Mouse (Mus musculus) liver, embryonic 11.5 days (tissue): Measurements from ENCODE around the gene Sdc4. TPM values are rescaled to one million over a fixed set of nuclear protein-coding genes. Genes with fewer than 3 reads are reported as not detected.

Experiments used
- ATAC-seq: fragments of 200-750 bp; cut with Nextera tagmentation; replicated peaks from 2 replicates; pipeline ENCODE4 v1.8.0; 2017; ENCODE audit warnings: moderate number of reproducible peaks, mild to moderate bottlenecking, moderate TSS enrichment, moderate library complexity; ENCODE audit not compliant: low FRiP score
- DNase-seq: peaks from one replicate; pipeline ENCODE4 v3.0.0-alpha.2; 2017; ENCODE audit warnings: low spot score
- H3K27ac ChIP-seq: fragments of 300-500 bp; sonication (generic); 2 replicates; pipeline ENCODE4 v1.5.1; 2014; ENCODE audit warnings: mild to moderate bottlenecking, low read depth, low read length, control low read depth
- H3K27me3 ChIP-seq: fragments of 300-500 bp; sonication (generic); replicated peaks from 2 replicates; pipeline ENCODE4 v1.6.1; 2014; ENCODE audit warnings: low read length, mixed read lengths; ENCODE audit not compliant: control insufficient read depth, insufficient read depth
- H3K36me3 ChIP-seq: fragments of 300-500 bp; sonication (generic); 2 replicates; pipeline ENCODE4 v1.6.1; 2014; ENCODE audit warnings: mild to moderate bottlenecking, low read length, moderate library complexity, mixed read lengths; ENCODE audit not compliant: control insufficient read depth, insufficient read depth
- H3K4me1 ChIP-seq: fragments of 300-500 bp; sonication (generic); replicated peaks from 2 replicates; pipeline ENCODE4 v1.6.1; 2014; ENCODE audit warnings: low read length, mixed read lengths; ENCODE audit not compliant: control insufficient read depth, insufficient read depth
- H3K4me2 ChIP-seq: fragments of 300-500 bp; sonication (generic); 2 replicates; pipeline ENCODE4 v1.6.1; 2014; ENCODE audit warnings: mild to moderate bottlenecking, control low read depth, moderate library complexity
- H3K4me3 ChIP-seq: fragments of 300-500 bp; sonication (generic); 2 replicates; pipeline ENCODE4 v1.5.1; 2014; ENCODE audit warnings: low read depth, low read length, control low read depth
- H3K9ac ChIP-seq: fragments of 300-500 bp; sonication (generic); 2 replicates; pipeline ENCODE4 v1.6.1; 2014; ENCODE audit warnings: low read depth, low read length, control low read depth
- H3K9me3 ChIP-seq: fragments of 300-500 bp; sonication (generic); 2 replicates; pipeline ENCODE4 v1.6.1; 2016; ENCODE audit warnings: low read length, inconsistent platforms, mixed read lengths; ENCODE audit not compliant: control insufficient read depth
- WGBS: fragments of 180-500 bp; shearing (Covaris S2); extraction: QIAGEN DNeasy Blood & Tissue Kit; methylation state at CpG from one replicate; pipeline ENCODE4 v1.1.7; 2014; 5-methylcytosine and 5-hydroxymethylcytosine counted together
- polyA plus RNA-seq: library from polyadenylated mRNA; unstranded; fragments of >200 nt; fragmentation: Nextera tagmentation; extraction: Ambion mirVana; gene quantifications from 2 replicates; pipeline ENCODE4 v1.2.1, GENCODE M21; 2014

Sdc4 gene
- 38.9 and 39.2 TPM in 2 replicates for polyA plus RNA-seq

DNA sequence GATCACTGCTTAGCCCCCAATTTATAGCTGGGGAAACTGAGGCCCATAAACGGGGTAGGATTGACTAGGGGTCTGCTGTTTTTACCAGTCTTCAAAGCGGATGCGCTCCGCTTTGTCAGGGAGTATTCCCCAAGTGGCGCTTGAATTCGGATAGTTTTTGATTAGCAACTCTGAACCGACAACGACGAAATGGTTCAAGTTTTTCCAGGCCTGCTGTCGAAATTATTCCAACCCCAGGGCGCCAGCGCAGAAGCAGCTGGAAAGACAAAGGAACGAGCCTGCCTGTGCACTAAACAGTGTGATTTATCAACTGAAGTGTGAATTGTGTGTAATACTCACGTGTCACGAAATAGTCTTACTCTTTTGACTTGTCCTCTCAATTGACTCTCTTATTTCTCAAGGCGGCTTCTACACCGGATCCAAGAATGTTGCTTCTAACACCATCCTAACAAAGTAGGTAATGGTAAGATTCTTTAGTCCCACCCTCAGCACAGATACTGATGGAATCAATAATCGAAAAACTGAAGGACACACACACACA lies at the start of gene Sdc4:
Gene Sdc4, minus strand, starts transcription at position 428 of the 541 bp plus-strand sequence.
- WGBS, result 10% methylated on average over 18 of the region's 18 CpGs
- DNase-seq (no peak), ATAC-seq (no peak)
- Histone ChIP-seq H3K27ac (peak within 1 kb of the TSS; percentile 53), H3K27me3 (peaks cover 34% of the 10 kb centered on the region), H3K9ac (peak within 1 kb of the TSS; percentile 64), H3K4me3 (peak within 1 kb of the TSS; percentile 57), H3K4me2 (peak within 1 kb of the TSS; percentile 65), H3K4me1 (peaks cover 5% of the 10 kb centered on the region), H3K36me3 (no peaks in the 10 kb centered on the region), H3K9me3 (no peaks in the 10 kb centered on the region)

DNA sequence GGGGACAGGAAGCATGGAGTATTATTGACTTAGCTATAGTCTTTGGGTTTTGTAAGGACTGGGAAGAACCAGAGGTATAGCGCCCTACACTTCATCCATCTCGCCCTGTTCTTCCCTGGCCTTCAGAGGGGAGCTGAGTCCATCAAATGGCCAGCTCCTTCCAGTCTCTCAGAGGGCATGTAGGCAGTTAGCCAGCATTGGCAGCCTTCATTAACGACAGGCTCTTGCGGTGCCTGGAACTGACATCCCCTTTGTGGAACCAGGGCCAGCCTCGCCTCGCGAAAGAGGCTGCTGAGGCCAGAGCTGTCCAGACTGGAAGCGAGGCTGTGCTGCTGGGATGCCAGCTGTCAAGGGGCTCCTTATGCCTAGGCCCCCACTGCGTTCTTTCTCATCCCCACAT lies 44.1 kb upstream of the Sdc4 start:
- H3K27me3 ChIP-seq, result peaks cover 34% of the 10 kb centered on the region
- no peaks in the 10 kb centered on the region for H3K36me3 ChIP-seq
- no peaks in the 10 kb centered on the region for H3K9me3 ChIP-seq
- peaks cover 10% of the 10 kb centered on the region for H3K4me1 ChIP-seq
- ATAC-seq, result no peak
- no peak for DNase-seq
- H3K4me2 ChIP-seq, result no peak overlapping the region
- H3K9ac ChIP-seq, result no peak overlapping the region
- 60% methylated on average over 9 of the region's 9 CpGs for WGBS
- no peak overlapping the region for H3K4me3 ChIP-seq
- H3K27ac ChIP-seq, result no peak overlapping the region

DNA sequence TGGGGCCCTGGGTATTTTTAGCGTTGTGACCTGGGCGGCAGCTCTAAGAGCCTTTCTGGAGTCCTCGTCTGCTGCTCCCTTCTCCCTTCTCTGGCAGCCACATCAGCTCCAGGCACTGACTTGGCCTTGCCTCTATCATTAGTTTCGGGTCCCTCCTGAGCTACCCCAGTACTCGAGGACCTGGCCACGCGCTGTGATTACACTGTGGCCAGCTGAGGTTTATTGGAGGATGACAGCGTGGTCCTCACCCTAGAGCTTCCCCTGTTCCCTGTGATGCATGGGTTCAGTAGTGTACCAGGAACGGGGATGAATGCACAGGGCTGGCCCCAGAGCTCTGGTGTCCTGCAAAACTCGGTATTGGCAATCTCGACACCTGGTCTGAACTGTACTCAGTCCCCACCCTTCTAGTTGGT lies 43.4 kb upstream of the Sdc4 start:
- Histone ChIP-seq H3K27me3 (peaks cover 34% of the 10 kb centered on the region), H3K36me3 (no peaks in the 10 kb centered on the region), H3K9me3 (no peaks in the 10 kb centered on the region), H3K27ac (no peak overlapping the region), H3K4me2 (peak overlapping the region; percentile 90), H3K4me3 (peak overlapping the region; percentile 71), H3K9ac (no peak overlapping the region; the same call in 1 of the 2 replicates), H3K4me1 (peaks cover 10% of the 10 kb centered on the region)
- no peak; the same call in 1 of the 2 replicates for ATAC-seq
- DNase-seq, result no peak
- 15% methylated on average over 11 of the region's 11 CpGs for WGBS

DNA sequence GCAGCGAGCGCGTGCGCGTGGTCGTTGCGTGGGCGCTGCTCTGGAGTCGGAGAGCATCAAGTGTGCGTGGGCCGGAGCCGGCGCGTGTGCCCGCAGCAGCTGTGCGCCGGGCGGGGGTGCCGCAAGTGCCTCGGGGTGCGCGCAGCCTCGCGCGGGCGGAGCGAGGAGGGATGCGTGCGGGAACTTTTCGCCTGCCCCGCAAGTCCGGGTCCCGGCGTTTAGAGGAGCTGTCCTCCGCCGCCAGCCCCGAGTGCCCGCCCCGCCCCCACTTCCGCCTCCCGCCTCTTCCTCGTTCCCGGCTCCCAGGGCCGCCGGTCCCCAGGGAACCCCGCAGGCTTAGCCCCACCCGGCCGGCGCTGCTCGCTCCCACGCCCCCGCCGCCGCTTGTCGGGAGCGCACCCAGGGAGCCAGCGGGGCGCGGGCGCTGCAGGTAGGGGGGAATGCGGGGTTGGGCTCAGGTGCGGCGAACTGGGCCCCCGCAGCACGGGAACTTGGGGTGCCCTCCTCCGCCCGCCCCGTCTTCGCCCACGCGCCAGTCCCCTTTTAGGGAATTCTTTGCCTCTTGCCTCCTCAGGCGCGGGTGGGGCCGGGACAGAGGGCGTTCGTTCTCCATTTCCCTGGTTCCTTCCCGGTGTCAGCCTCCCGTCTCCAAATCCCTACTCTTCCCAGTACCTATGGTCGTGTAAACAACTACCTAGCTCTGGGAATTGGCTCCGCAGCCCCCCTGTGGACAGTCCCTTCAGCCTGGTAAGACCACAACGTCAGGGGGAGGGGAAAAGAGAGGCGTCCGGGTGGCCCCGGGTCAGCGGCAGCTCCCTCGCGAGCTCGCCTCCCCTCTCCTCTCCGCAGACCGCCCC lies 42.8 kb upstream of the Sdc4 start:
- WGBS, result under 1% methylated on average over 68 of the region's 90 CpGs
- DNase-seq, result peak; percentile 52
- ATAC-seq, result no peak
- no peak overlapping the region for H3K27ac ChIP-seq
- no peaks in the 10 kb centered on the region for H3K9me3 ChIP-seq
- H3K27me3 ChIP-seq, result peaks cover 34% of the 10 kb centered on the region
- H3K4me3 ChIP-seq, result peak overlapping the region; percentile 71
- peaks cover 10% of the 10 kb centered on the region for H3K4me1 ChIP-seq
- H3K9ac ChIP-seq, result peak overlapping the region; percentile 61
- peak overlapping the region; percentile 90 for H3K4me2 ChIP-seq
- no peaks in the 10 kb centered on the region for H3K36me3 ChIP-seq

DNA sequence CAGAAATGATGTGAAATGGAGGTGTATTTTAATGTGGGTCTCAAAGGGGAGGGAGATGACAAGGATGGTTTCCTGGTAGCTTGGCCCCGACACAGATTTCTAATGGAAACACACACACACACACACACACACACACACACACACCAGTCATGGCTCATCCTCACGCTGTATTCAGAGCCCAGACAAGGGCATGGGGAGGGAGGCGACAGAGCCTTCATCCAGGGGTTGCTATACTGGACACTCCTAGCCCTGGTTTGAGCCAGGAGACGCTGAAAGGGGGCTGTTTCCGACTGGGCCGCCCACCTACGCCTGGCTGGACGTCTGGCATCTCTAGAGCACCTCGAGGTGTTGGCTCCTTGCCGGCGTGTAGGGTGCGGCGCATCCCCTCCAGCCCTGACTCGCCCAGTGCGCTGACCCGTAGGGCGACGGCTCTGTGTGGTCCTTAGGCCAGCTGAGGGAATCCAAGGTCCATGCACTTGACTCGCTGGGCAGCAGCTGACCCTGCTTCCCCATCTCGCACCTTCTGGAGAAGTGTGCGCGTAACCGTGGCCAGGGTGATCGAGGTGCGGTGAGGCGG lies 42.1 kb upstream of the Sdc4 start, which contains the start of gene Dbndd2:
Gene Dbndd2, plus strand, starts transcription at position 426 of the 577 bp plus-strand sequence.
- Histone ChIP-seq H3K4me1 (peaks cover 10% of the 10 kb centered on the region), H3K27me3 (peaks cover 34% of the 10 kb centered on the region), H3K4me3 (peak within 1 kb of the TSS; percentile 71), H3K9me3 (no peaks in the 10 kb centered on the region), H3K27ac (no peak within 1 kb of the TSS), H3K4me2 (peak within 1 kb of the TSS; percentile 90), H3K9ac (peak within 1 kb of the TSS; percentile 61), H3K36me3 (no peaks in the 10 kb centered on the region)
- no peak; the same call in 1 of the 2 replicates for ATAC-seq
- peak; percentile 40 for DNase-seq
- 5% methylated on average over 26 of the region's 26 CpGs for WGBS

DNA sequence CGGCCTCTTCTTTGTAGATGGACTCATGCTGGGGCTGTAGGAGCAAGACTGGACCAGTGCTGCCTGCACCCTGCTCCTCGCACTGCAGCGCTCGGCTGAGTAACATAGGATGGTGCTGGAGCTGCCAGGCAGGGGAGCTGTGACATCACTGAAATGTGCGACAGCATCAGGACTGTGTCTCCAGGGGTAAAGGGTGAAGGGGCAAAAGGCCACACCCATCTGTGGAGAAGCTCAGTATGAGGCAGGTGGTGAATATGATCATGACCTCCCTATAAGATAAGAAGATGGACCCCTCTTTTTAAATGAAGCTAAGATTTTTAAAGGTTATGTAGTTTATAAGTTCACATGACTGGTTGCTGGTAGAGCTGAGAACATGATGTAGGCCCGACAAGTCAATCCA lies 29.9 kb upstream of the Sdc4 start, which contains the start of gene Trp53tg5:
Gene Trp53tg5, minus strand, starts transcription at position 101 of the 400 bp plus-strand sequence.
- H3K9ac ChIP-seq, result no peak within 1 kb of the TSS
- WGBS, result 88% methylated on average over 6 of the region's 6 CpGs
- no peaks in the 10 kb centered on the region for H3K9me3 ChIP-seq
- H3K4me2 ChIP-seq, result no peak within 1 kb of the TSS
- ATAC-seq (no peak), DNase-seq (no peak)
- H3K4me1 ChIP-seq, result no peaks in the 10 kb centered on the region
- H3K4me3 ChIP-seq, result no peak within 1 kb of the TSS
- H3K27ac ChIP-seq, result no peak within 1 kb of the TSS
- H3K27me3 ChIP-seq, result no peaks in the 10 kb centered on the region
- no peaks in the 10 kb centered on the region for H3K36me3 ChIP-seq

DNA sequence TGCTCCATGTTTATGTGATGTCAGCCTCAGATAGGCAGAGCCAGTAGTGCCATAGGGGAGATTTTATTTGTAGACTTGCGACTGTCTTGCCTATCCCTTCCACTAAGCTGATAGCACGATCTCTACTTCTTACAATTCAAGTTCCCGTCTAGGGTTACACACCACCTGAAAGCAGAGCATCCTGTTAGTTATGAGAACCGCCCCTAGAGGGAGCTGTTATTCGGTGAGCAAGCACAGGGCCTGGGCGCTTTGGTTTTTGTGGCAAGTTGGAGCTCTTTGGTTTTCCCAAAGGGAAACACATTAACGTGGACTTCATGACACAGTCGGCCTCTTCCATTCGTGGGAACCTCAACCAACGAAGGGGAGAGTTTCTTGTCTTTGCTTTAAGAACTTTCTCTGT lies 26.6 kb upstream of the Sdc4 start:
- Histone ChIP-seq H3K4me2 (no peak overlapping the region), H3K4me1 (no peaks in the 10 kb centered on the region), H3K9me3 (no peaks in the 10 kb centered on the region), H3K4me3 (no peak overlapping the region), H3K27ac (no peak overlapping the region), H3K27me3 (no peaks in the 10 kb centered on the region), H3K9ac (no peak overlapping the region), H3K36me3 (no peaks in the 10 kb centered on the region)
- 23% methylated on average over 10 of the region's 10 CpGs for WGBS
- DNase-seq (no peak), ATAC-seq (peak; percentile 35; the same call in 1 of the 2 replicates)

DNA sequence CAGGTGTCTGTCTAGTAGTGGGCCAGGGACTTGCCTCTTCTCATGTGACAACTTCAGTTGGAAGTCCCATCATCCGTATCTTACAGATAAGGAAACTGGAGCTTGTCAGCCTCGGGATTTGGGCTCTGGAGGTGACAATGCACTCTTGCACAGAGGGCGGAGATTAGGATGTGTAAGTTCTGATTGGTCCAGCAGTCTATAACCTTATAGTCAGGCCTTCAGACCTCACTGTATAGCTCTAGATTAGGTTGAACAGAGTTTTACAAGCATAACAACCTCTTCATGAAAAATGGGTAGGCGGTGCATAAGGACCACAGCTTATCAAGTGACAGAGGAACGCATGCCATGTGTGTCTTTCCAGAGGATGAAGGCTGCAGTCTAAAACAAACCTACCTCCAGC lies 23.1 kb upstream of the Sdc4 start:
- Histone ChIP-seq H3K9me3 (no peaks in the 10 kb centered on the region), H3K9ac (no peak overlapping the region), H3K4me3 (no peak overlapping the region), H3K4me1 (no peaks in the 10 kb centered on the region; the same call in 1 of the 2 replicates), H3K36me3 (peaks cover 14% of the 10 kb centered on the region; the same call in 1 of the 2 replicates), H3K4me2 (no peak overlapping the region), H3K27me3 (no peaks in the 10 kb centered on the region), H3K27ac (no peak overlapping the region)
- DNase-seq, result no peak
- 65% methylated on average over 5 of the region's 5 CpGs for WGBS
- ATAC-seq, result peak; percentile 60
